Mouse (Mus musculus) cerebellum, postnatal 36 days (tissue): Measurements from ENCODE around the gene 4921517D22Rik.
"Not testable (repeated sequence)": the region's sequence is repeated elsewhere in the genome, so short reads cannot be mapped to it uniquely, and the experiment has no call there.

Experiments used
- DNase-seq, 2 experiments: peaks; one replicate each; pipeline ENCODE4 v3.0.0; 2021 to 2022; ENCODE audit warnings: mixed read lengths in 2 of 2

4921517D22Rik gene

DNA sequence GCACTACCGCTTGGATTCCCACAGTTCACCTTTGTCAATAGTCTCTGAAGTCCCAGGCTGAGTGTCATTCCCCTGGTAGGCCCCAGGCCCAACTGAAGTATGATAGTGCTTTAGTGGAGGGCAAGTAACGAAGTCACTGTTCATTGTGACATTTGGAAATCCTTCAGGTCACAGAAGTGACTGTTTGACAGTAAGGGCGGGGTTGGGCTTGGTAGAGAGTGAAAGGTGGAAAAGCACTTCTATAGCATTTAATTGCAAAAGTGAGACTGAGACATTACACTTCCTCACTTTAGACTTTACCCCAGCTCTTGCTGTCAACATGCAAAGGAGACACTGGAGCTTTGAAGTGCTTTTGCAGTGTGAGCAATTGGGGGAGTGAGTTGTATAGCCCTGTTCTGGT is at the start of gene 4921517D22Rik:
TSS of gene 4921517D22Rik (minus strand) at position 101 of the 400 bp plus-strand sequence.
- DNase-seq, result no peak

DNA sequence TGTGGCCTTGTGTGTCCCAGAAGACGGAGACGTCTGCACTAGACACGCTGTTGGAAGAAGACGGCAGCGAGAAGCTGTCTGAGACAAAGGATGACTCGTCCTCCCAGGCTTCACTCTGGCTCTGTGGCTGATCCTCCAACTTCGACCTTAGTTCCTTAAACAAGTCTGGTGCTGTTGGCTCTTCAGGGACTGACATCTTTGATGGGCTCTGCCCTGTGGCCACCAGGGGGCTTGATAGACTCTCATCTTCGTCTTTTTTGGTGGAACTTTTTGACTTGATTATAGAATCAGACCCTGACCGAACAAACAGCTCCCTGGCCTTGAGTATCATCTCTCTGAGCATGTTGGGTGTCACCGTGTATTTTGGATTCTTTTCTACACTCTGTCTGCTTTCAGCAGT is 47.8 kb upstream of the 4921517D22Rik start:
- no peak for DNase-seq

DNA sequence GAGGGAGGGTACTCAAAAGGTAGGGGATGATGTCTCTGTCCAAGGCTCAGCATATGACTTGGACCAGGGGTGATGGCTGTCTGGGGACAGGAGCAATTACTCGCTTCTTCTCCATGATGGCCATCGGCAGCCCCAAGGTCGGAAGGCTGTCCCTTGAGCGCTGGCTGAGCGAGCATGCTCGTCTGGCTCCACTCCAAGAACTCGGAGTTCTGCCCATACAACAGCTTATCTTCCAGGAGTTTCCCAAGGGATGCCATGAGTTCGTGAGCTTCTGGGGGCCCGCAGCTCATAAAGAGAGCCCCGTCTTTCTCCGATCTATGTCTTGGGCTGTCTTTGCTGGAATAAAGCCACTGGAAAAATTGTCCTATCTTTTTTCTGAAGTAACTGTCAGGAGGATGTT is 47.2 kb upstream of the 4921517D22Rik start:
- no peak for DNase-seq

DNA sequence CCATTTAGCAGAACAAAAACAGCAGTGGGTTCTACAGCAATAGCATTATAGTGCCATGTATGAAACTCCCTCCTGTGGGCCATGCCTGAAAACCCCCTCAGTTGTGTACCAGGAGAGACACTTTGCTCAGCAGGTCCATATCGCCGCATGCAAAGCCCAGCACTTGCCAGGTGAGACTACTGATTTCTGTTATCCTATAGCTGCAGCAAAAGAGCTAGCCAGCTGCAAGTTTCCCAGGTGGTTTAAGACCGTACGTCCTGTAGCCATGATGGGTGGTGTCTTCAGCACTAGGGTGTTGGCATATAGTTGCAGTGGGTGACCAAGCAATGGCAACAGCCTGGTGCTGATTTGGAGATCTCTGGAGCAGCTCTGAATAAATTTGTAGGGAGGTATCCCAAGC is 45.5 kb upstream of the 4921517D22Rik start:
- no peak for DNase-seq

DNA sequence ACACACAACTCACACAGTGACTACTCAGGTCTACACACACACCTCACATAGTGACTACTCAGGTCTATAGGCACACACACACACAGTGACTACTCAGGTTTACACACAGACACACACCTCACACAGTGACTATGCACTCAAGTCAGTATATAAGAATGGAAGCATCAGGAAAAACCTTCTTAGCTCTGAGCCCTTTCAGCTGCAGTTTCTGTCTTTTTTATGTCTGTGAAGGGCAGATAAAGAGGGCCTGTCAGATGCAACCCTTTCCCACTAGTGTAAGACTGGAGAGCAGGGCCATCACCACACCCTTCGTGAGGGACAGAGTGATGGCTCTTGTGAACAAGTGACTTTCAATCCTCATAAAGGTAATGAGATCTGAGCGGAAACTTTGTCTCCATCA is 44.5 kb upstream of the 4921517D22Rik start:
- no peak for DNase-seq

DNA sequence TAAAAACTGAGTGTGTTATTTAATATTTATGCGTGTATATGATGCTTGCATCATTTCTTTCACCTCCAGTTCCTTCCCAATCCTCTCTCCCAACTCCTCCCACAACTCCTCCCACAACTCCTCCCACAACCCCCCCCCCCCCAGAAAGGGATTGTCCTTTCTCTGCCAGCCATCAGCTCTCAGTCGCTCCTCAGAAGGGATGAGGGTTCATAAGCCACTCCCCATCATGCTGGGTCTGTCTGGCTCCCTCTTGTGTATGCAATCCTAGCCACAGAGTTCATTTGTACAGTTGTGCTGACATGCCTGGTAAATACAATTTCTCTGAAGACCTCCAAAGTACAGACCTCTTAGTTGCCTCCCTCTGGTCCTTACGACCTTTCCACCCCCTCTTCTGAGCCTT is 41.3 kb upstream of the 4921517D22Rik start:
- DNase-seq, result no peak

DNA sequence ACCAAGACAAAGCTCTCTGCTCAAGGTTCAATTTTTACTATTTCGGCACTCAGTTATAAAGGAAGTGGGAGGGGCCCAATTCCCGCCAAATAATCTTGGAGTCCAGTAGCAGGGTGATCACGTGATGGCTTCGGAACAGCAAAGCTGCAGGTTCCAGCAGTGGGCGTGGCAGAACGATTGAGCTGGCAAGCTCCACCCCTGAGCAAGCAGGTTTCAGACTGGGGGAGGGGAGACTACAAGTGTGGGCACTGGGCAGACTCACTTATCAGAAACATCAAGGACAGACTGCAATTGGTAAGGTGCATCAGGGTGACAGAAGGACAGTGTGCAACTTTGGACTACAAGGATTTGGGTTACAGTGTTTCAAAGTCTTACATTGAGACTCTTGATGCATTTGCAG is 40.4 kb upstream of the 4921517D22Rik start:
- DNase-seq, result not testable (repeated sequence)

DNA sequence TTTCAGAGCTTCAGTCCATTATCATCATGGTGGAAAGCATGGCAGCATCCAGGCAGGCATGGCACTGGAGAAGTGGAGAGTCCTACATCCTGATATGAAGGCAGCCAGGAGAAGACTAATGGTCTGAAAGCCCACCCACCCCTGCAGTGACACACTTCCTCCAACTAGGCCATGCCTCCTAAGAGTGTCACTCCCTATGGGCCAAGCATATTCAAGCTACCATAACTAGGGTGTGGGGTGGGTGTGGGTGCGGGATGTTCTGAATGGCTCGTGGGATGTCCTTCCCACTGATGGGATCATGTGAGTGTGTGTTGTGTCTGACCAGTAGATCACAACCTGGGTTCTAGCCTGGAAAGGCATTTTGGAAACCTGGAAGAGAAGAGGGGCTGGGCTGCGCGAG is 40.0 kb upstream of the 4921517D22Rik start:
- no peak for DNase-seq

DNA sequence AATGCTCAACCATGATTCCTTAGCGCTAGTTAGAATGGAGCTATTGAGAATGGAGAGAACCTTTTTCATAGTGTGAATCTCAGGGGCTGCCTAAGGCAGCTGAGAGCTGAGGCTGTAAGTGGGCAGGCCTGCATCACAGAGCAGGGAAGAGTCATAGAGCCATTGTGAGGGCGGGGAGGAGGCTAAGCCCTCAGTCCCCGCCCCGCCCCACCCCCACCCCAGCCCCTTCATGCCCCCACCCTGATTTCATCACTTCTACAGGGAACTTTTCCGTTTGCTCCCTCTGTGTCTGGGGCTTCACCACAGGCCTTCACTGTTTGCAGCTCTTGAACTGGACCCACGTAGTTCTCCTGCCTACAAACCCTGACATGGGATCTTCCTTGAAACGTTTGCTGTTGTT is 37.7 kb upstream of the 4921517D22Rik start, which contains the start of gene Spata31d1d:
TSS of gene Spata31d1d (minus strand) at position 101 of the 400 bp plus-strand sequence.
- DNase-seq, result no peak

DNA sequence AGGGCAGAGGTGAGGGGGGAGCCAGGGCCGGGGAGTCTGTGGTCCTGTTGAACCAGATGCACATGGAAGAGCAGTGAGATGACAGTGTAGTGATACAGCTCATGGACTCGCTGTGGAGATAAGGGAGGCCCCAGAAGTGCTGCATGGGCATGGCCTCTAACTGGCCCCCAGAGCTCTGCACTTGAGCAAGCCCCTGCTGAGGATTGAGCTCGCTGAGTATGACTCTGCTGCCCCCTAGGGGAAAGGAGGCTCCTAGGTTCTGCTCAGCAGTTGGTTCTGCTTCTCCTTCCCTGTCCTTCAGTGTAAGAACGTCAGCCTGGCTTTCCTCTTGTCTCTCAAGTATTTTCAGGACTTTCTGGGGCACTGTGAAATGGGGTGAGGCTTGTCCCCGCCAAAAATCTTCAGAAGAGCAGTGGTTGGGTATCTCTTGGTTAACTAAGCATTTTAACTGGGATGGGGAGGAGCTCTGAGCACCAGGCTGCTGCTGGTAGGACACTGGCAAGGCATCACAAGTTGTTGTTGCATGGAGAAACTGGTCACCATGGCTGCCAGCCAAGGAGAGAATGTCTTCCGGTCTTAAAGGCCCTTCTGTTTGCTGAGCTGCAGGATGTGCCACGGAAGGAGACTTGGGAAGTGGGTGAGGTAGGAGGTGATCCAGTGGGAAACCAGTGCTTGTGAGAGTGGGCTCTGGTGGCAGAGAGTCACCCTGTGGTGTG is 34.6 kb upstream of the 4921517D22Rik start:
- DNase-seq, result peak; percentile 84 to 86

DNA sequence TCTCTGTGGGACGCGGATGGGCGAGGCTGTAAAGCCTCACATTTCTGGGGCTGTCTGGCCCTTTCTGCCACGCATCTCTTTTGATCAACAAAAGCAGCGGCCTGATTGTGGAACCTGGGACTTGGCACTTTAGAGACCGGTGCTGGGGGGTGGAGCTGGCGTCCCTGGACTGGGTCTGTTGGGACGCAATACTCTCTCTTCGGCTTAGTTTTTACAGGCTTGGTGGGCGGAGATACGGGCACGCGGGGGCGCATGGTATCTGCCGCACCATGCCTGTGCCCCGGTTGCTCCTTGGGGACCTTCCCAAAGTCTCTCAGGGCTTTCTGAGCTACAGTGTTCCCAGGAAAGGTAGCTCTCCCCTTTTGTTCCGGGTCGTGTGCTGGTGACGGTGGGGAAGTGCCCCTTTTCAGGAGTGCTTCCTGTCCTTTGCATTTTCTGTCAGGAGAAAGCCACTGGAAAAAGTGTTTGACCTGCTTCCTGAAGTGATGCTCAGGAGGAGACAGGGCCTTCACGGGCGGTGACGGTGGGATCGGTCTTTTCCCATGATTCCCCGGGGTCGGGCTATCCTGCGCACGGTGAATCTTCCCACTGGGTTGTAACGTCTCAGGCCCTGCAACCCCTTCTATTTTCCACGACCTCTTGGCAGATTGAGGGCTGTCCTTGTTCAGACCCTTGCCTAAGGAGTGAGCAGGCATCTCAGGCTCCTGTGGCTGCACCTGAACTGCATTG is 32.4 kb upstream of the 4921517D22Rik start:
- DNase-seq, result no peak

DNA sequence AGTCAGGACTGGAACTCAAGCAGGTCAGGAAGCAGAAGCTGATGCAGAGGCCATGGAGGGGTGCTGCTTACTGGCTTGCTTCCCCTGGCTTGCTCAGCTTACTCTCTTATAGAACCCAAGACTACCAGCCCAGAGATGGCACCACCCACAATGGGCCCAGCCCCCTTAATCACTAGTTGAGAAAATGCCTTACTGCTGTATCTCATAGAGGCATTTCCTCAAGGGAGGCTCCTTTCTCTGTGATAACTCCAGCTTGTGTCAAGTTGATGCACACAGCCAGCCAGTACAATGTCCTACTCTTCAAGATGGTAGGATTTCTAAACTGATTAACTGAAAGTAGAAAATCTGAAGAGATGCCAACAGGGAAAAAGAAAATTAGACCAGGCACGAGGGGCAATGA is 28.2 kb upstream of the 4921517D22Rik start:
- not testable (repeated sequence) for DNase-seq

DNA sequence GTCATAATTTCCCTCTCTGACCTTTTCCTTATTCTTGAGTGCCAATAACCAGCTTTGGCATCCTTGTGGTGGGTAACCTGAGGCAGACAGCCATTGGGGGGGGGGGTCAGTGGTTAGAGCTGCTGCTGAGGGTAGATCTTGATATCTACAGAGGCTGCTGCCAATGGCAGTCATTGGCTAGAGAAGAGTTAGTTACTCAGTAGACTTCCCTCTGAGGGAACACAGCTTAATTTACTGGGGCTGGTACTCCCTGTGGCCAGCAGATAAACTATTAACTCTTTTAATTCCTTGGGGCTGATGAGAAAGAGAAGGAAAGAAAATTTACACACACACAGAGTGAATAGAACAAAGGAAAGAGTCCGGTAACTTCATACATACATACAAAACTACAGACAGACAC is 25.6 kb upstream of the 4921517D22Rik start:
- no peak for DNase-seq

DNA sequence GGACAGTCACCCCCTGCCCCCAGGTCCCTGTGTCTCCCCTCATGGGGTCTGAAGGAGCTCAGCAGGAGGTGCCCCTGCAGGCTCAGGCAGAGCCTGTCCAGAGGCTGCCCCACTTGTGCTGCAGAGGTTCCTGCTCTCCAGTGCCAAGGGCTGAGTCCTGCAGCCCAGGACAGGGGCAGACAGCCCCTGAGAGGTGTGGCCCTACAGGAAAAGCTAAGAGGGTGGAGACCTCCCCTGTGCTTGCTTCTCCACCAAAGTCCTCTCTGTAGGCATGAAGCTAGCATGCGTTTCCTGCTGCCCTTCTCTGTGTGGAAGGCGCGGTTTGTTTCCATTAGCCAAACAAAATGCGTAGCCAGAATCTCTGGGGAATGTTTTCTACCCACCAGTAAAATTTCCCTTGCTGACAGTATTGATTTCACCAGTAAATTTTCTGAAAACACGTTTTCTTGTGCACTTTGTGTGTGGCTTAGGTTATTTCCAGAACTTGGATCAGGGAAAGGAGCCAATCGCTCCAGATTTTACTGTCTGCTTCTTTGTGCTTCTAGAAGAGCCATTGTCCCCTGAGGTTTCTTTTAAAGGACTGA is 25.0 kb upstream of the 4921517D22Rik start:
- not testable (repeated sequence) for DNase-seq

DNA sequence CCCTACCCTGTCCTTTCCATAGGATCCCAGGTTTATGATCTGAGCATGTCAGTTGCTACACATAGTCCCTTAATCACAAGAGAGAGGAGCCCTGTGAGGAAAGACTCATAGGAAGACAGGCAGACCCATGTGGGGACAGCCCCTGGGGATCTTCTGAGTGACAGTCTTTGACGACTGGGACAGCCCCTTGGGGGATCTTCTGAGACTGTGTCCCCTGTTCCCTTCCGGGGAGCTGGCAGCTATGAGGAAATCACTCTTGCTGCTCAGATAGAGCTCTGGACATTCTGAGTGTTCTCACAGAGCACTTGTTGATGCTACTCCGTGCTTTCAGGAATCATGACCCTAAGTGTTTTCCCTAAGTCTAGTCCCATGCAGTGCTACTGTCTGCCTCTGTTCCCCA is 19.8 kb upstream of the 4921517D22Rik start:
- DNase-seq, result no peak

DNA sequence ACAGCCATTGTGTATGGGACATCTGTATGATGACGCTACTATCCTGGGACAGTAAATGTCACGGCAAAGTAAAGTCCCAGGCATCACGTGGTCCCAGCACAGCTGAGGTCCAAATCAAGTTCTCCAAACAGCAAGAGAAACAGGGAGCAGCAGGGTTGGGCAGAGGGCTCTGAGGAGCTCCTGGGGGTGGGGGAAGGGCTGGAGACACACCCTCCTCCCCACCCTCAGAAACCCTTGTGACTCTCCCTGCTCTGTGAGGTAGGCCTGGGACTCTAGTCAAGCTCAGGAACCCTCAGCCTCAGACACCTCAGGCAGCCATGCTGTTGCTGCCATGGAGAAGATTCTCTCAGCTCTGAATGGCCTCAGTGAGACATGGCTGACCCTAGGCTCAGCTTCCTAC is 18.1 kb upstream of the 4921517D22Rik start, which contains the start of gene Spata31d1b:
TSS of gene Spata31d1b (plus strand) at position 301 of the 400 bp plus-strand sequence.
- DNase-seq, result not testable (repeated sequence)

DNA sequence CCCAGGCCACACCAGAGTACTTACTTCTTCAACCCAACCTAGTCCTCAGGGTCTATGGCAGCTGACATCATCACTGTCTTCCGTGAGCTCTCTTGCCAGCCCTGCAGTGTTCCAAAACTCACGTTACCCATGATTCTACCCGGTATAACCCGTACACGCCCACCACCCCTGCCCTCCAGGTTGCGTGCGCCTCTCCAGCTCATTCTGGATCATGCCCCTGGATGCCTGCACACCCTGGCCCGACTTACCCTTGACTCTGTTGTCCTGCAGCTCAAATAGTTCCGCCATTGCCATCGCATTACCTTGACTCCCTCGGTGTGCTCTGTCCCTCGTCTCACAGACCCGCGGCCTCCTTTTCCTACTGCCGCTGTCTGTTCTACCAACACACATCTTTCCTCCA is 16.3 kb upstream of the 4921517D22Rik start, which contains the start of gene Spata31d1a:
TSS of gene Spata31d1a (minus strand) at position 101 of the 400 bp plus-strand sequence.
- no peak for DNase-seq

DNA sequence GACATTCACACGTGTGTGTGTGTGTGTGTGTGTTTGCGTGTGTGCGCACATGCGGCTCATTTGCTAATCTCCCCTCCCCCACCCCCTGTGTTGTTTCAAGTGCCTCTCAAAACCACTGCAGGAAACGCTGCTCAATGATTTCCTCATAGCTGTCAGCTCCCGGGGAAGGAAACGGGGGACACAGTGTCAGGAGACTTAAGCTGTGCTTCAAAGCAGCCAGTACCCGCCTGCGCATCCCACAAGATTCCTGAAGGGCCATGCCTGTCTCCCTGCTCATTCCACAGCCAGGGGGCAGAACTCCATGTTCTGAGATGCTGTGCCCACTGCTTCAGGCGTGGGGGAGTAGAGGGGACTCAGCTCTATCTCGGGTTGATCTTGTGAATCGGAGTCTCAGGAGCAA is 10.7 kb upstream of the 4921517D22Rik start:
- no peak for DNase-seq

DNA sequence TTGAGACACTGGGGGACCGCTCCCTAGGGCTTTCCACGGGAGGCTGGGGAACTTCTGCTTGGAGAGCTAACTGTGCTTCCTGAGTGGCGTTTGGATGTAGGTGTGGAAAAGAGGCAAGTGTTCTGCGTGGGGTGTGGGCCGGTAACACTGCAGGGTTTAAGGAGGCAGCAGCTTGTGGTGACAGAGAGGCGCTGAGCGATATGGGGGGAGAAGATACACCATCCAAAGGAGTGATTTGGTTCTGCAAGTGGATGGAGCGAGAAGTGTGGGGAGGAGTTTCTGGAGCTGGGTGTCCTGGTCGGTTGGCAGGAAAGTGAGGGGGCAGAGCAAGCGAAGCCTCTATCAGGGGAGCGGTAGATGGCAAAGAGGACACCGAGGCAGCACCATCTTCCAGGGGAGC is 9.6 kb upstream of the 4921517D22Rik start:
- no peak for DNase-seq

DNA sequence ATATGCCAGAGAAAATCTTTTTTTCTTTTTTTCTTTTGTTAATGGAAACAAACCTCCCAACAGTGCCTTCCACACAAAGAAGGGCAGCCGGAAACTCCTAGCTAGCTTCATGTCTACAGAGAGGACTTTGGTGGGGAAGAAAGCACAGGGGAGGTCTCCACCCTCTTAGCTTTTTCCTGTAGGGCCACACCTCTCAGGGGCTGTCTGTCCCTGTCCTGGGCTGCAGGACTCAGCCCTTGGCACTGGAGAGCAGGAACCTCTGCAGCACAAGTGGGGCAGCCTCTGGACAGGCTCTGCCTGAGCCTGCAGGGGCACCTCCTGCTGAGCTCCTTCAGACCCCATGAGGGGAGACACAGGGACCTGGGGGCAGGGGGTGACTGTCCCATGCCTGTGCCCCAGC is 6.2 kb upstream of the 4921517D22Rik start:
- not testable (repeated sequence) for DNase-seq

DNA sequence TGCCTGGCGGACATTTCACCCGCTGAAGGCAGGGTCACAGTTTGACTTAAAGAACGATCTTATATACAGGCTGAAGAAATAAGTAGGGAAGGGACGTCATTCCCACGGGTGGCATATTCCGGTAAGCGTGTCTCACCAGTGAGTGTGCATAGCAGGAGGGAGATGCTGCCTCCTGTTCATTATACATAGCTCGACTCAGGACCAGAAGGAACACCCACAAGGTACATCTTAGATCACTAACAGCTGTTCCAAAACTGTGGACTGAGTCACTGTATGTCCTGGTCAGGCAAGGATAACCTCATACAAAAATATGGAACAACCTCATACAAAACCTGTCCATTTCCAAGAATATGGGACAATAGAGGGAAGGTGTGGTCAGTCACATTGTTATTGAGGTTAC is 5.2 kb upstream of the 4921517D22Rik start:
- no peak for DNase-seq

DNA sequence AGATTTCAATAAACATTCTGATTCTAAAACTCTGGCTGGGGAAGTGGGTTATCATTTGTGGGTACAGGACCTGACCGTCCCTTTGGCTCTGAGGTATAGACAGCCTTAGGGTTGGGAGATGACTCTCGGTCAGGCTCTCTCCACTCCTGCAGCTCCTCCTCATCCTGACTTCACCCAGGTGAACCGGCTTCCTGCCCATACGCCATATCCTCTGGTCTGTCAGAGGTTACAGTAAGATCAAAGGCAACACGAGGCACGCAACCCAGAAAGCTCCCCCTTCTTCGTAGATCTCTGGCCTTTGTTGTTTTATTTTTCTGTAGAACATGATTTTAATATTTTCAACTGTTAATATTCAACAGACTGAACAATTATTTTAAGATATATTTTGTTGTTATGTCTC is 1.9 kb upstream of the 4921517D22Rik start:
- DNase-seq, result no peak

DNA sequence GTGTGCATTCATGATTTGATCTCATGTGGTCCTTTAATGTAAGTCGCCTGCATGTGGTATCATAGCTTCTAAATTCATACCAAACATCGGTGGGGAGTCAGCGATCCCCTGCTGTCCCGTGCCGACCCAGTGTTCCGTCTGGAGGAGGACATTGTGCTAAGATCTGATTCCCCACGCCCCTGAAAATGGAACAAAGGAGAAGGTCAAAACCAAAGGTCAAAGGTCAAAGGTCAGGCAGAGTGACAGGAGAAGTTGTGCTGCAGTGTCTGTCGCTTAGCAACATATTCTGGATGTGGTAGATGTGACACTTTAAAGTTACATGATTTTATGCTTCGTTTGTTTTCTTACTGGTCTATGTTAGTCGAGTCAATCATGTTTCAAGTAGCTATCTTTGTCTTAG is 2.4 kb downstream of the 4921517D22Rik start:
- DNase-seq, result no peak

DNA sequence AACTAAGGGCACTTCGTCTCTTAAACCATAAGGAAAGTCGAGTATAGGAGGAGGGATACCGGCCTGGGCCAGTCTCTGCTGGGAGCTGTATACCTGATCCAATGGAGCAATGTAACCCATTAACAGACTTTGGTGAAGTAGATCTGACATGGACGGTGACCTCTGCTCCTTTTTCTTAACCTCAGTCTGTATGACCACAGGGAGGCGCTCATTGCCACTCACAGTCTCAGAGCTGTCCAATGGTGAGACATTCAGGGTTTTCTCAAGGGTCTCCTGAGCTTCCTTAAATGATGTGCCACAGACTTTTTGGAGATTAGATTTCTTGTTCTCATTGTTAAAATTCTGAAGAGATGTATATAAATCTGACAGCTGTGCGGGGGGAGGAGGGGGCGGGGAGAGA is 3.3 kb downstream of the 4921517D22Rik start:
- DNase-seq, result no peak
